Mouse (Mus musculus) G1E-ER4 (cell line): ENCODE results near the gene Olfr787. TPM values are rescaled to one million over a fixed set of nuclear protein-coding genes. Genes with fewer than 3 reads are reported as not detected.

Experiments used
- GATA1 ChIP-seq: IDR thresholded peaks from one replicate; pipeline ENCODE4 v1.8.0; 2012; ENCODE audit warnings: low read length, inconsistent platforms
- polyA plus RNA-seq: library from polyadenylated mRNA; stranded (reverse); fragments of >175 nt; gene quantifications from 2 replicates; pipeline ENCODE4 v1.2.3, GENCODE M21; 2012

The Olfr787 gene
- not detected in 2 replicates for polyA plus RNA-seq

DNA sequence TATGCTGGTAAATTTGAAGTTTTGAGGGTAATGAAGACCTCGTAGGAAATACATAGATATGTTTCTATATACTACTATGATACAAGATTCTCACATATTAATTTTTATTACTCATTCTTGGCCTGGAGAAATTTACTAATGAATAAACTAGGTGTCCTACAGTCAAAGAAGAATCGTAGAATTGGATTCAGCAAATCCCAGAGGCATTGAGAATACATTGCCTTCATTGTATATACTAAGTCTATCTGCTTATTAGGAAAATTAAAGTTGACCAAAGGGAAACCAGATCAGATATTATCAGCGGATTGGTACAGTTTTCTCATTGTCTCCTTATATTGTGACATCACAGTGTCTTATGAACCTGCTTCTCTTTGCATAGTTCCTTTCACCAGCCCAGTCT lies at the start of gene Olfr787:
TSS of gene Olfr787 (plus strand) at position 301 of the 400 bp plus-strand sequence.
- no peak for TF ChIP-seq GATA1

DNA sequence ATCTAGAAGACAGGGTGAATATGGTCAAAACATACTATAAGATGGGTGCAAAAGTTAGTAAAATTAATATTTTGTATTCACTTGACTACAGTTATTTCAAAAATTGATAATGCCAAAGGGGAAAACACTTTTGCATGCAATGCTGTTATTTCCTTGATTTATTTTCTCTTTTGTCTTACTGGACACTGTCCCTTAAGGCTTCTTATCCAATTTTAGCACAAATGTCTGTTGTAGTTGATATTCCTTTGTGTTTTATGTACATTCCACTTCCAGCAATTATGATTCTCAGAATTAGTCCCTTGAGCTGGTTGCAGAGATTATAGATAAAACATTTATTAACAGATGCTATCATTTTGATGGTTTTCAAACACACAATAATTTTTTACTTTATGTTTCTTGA lies 34.7 kb upstream of the Olfr787 start, which contains the start of gene Olfr786:
TSS of gene Olfr786 (plus strand) at position 301 of the 400 bp plus-strand sequence.
- no peak for TF ChIP-seq GATA1

DNA sequence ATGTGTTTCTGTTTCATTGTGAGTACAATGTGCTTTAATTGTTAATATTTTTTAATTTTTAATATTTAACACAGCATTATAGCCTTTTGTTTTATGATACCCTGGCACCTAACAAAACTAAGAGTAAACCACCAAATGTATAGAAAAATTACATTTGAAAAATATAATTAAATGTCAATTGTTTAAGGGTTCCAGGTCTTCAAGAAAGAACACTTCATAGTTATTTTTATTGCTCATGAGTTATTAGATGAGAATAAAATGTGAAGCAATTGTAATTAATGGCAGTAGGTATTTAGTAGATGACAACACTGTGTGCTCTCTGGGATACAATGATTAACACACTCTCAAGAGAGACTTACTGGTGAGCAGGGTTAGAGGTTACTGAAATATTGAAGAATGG lies 9.0 kb downstream of the Olfr787 start, which contains the start of gene Olfr788:
TSS of gene Olfr788 (plus strand) at position 301 of the 400 bp plus-strand sequence.
- TF ChIP-seq GATA1: no peak

DNA sequence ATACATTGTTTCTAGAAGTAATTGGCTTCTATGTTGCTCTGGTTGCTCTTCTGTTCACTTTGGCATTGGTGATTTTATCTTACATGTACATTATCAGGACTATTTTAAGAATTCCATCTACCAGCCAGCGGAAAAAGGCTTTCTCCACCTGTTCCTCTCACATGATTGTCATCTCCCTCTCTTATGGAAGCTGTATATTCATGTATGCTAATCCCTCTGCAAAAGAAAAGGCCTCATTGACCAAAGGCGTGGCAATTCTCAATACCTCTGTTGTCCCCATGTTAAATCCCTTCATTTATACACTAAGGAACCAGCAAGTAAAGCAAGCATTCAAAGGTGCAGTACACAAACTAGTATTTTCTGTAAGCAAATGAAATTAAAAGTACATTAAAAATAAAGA lies 11.6 kb downstream of the Olfr787 start:
- TF ChIP-seq GATA1: no peak

DNA sequence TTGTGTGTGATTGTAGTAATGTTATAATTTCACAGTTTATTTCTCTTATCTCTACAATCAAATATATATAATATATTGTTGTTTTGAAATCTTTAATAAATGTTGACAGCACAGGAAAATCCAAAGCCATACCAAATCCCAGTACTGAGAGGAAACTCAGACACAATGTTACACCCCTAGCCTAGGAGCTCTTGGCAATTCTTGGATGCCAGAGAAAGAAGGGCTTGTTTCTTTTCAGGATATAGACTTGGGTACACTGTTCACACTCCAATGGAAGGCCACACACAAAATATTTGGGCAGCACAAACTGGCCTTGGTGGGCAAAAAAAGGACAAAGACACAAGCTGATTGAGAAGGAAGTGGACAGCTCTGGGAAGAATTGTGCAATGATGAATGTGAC lies 12.1 kb downstream of the Olfr787 start:
- TF ChIP-seq GATA1: no peak

DNA sequence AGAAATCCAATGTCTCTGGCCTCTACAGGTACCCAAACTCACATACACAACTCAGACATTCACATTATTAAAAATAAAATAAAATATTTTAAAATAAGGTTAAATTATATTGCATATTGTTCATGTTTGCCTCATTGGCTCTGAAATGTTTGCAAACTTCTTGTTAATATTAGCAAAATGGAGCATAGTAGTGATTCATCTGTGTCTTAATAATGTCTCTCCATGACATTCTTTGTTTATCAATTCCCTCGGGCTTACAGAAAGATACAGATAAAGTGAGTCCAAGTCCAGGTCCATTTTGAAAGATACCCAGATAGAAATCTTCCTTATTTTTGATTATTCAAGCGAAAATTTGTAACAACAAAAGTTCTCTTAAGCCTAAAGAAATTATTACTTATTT lies 22.8 kb downstream of the Olfr787 start, which contains the start of gene Olfr789:
TSS of gene Olfr789 (plus strand) at position 301 of the 400 bp plus-strand sequence.
- no peak for TF ChIP-seq GATA1

DNA sequence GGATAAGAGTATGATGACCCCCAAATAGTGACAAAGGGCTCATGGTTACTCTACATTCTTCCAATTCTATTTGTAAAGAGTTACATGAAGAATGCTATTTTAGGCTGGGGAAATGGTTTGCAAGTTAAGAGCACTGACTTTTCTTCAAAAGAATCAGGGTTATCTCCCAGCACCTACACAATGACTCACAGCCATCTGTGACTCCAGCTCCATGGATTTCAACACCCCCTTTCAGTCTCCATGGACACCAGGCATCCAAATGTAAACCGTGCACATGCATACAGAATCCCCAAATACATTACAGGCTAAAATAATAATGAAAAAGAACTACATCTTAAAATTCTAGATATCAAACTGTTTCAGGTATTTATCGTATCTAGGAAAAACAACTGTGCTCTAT lies 28.4 kb downstream of the Olfr787 start:
- no peak for TF ChIP-seq GATA1

DNA sequence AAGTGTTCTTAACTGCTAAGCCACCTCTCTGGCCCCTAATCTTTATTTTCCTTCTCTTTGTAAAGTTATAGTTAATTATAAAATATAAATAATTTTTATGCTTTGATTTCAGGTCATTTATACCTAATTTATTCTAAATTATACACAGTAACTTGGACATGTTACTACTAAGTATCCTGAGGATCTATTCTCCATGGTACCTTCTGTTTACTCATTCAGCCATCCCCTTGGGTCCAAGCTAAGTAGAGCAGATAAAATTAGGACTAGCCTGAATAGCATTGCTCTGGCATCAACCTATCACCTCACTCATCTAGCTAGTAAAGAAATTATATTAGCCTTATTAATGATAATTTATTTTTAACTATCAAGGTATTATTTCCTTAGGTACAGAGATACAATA lies 36.5 kb downstream of the Olfr787 start, which contains the start of gene Olfr790:
TSS of gene Olfr790 (plus strand) at position 301 of the 400 bp plus-strand sequence.
- no peak for TF ChIP-seq GATA1

Other genes starting within 250 kb of the Olfr787 start
- not detected in 2 replicates for gene Olfr774, start 225.7 kb upstream of the Olfr787 start, polyA plus RNA-seq
- gene Olfr775, start 213.4 kb upstream of the Olfr787 start, polyA plus RNA-seq: not detected in 2 replicates
- gene Olfr776, start 202.7 kb upstream of the Olfr787 start, polyA plus RNA-seq: not detected in 2 replicates
- gene Olfr777, start 190.4 kb upstream of the Olfr787 start, polyA plus RNA-seq: not detected in 2 replicates
- not detected in 2 replicates for gene Olfr780, start 143.7 kb upstream of the Olfr787 start, polyA plus RNA-seq
- gene Olfr781, start 133.0 kb upstream of the Olfr787 start, polyA plus RNA-seq: not detected in 2 replicates
- gene Olfr782, start 113.0 kb upstream of the Olfr787 start, polyA plus RNA-seq: not detected in 2 replicates
- not detected in 2 replicates for gene Olfr784, start 77.8 kb upstream of the Olfr787 start, polyA plus RNA-seq
- not detected in 2 replicates for gene Olfr785, start 56.4 kb upstream of the Olfr787 start, polyA plus RNA-seq
- gene Olfr786, start 34.6 kb upstream of the Olfr787 start, polyA plus RNA-seq: not detected in 2 replicates
- not detected in 2 replicates for gene Olfr788, start 9.1 kb downstream of the Olfr787 start, polyA plus RNA-seq
- not detected in 2 replicates for gene Olfr789, start 22.9 kb downstream of the Olfr787 start, polyA plus RNA-seq
- not detected in 2 replicates for gene Olfr790, start 36.6 kb downstream of the Olfr787 start, polyA plus RNA-seq
- not detected in 2 replicates for gene Olfr791, start 59.9 kb downstream of the Olfr787 start, polyA plus RNA-seq
- not detected in 2 replicates for gene Olfr792, start 77.3 kb downstream of the Olfr787 start, polyA plus RNA-seq
- gene Olfr794, start 105.8 kb downstream of the Olfr787 start, polyA plus RNA-seq: not detected in 2 replicates
- gene Olfr796, start 150.7 kb downstream of the Olfr787 start, polyA plus RNA-seq: not detected in 2 replicates
- gene Olfr798, start 166.1 kb downstream of the Olfr787 start, polyA plus RNA-seq: not detected in 2 replicates
- not detected in 2 replicates for gene Olfr799, start 175.6 kb downstream of the Olfr787 start, polyA plus RNA-seq
- gene Olfr800, start 195.8 kb downstream of the Olfr787 start, polyA plus RNA-seq: not detected in 2 replicates
- gene Olfr801, start 212.0 kb downstream of the Olfr787 start, polyA plus RNA-seq: not detected in 2 replicates
- gene Olfr802, start 226.3 kb downstream of the Olfr787 start, polyA plus RNA-seq: not detected in 2 replicates
- not detected in 2 replicates for gene Olfr803, start 232.4 kb downstream of the Olfr787 start, polyA plus RNA-seq
- not detected in 2 replicates for gene Olfr804, start 241.3 kb downstream of the Olfr787 start, polyA plus RNA-seq